Mouse (Mus musculus) brain, embryonic 14.5 days (tissue): Measurements from ENCODE around the gene Cdh11.

ENCODE experiments used
- CTCF ChIP-seq: fragments of 200-500 bp; IDR thresholded peaks from 2 replicates; pipeline ENCODE4 v1.5.1; 2012; ENCODE audit warnings: inconsistent platforms, mild to moderate bottlenecking, moderate library complexity, borderline replicate concordance; ENCODE audit not compliant: insufficient read depth, insufficient read length; ENCODE audit errors: extremely low read depth
- POLR2A ChIP-seq: fragments of 200-500 bp; IDR thresholded peaks from 2 replicates; pipeline ENCODE4 v1.6.1; 2012; ENCODE audit warnings: mild to moderate bottlenecking, inconsistent platforms, borderline replicate concordance; ENCODE audit not compliant: poor library complexity, insufficient read depth, insufficient read length, severe bottlenecking; ENCODE audit errors: extremely low read depth

DNA sequence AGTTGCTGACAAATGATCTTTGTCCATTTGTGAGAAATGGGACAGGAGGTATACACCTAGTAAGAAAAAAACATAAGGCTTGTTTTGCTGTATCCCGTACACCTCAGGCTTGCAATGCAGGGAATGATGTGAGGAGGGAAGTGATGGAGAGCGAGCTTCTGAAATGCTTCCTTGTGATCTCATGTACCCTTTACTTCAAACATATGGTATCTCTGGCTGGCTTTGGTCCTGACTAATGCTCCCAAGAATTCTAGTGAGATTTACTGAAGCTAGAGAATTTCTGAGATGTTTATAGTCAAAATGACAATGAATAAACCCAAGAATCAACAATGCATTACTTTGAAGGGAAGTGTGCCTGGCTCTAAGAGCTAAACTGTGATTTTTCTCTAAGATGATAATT lies 14.0 kb downstream of the Cdh11 start:
- no peak for TF ChIP-seq POLR2A
- TF ChIP-seq CTCF = no peak
